Mouse (Mus musculus): ENCODE results near the gene Ptger3.

GRCm38 (mm10) chr3:157580299-157580698 is 13.6 kb downstream of the Ptger3 start:
- TF ChIP-seq CTCF (IDR thresholded peaks at IDR 0.05), result no peak
- TF ChIP-seq EP300 (IDR thresholded peaks at IDR 0.05), result no peak
